Mouse (Mus musculus): ENCODE measurements around the gene Tectb.

GRCm38 (mm10) chr19:55226621-55227020, 46.1 kb downstream of the Tectb start:
- TF ChIP-seq POLR2A (IDR thresholded peaks at IDR 0.05; ENCODE audit: low read depth, low read length): no peak
- TF ChIP-seq CTCF (IDR thresholded peaks at IDR 0.05; ENCODE audit: borderline replicate concordance, insufficient read depth, low read length): no peak

Measured in embryonic fibroblast, embryonic 13.5 days (primary cell).